Mouse (Mus musculus) ES-Bruce4 (cell line): ENCODE data around the gene Zc3h15. TPM values are rescaled to one million over a fixed set of nuclear protein-coding genes. Genes with fewer than 3 reads are reported as not detected.
"Not testable (repeated sequence)": the region's sequence is repeated elsewhere in the genome, so short reads cannot be mapped to it uniquely, and the experiment has no call there.

ENCODE experiments used
- H3K27ac ChIP-seq: 2 replicates; pipeline ENCODE4 v1.5.1; 2012; ENCODE audit warnings: low read length, inconsistent platforms; ENCODE audit not compliant: insufficient read depth
- H3K27me3 ChIP-seq: 2 replicates; pipeline ENCODE4 v1.6.1; 2012; ENCODE audit warnings: mild to moderate bottlenecking, low read length, inconsistent platforms; ENCODE audit not compliant: control insufficient read depth, poor library complexity, insufficient read depth, severe bottlenecking
- H3K36me3 ChIP-seq: 2 replicates; pipeline ENCODE4 v1.6.1; 2012; ENCODE audit warnings: inconsistent platforms, mild to moderate bottlenecking, low read length, moderate library complexity; ENCODE audit not compliant: control insufficient read depth, poor library complexity, insufficient read depth, severe bottlenecking
- H3K4me1 ChIP-seq: one replicate; pipeline ENCODE4 v1.8.1; 2011; ENCODE audit warnings: low read length; ENCODE audit not compliant: control insufficient read depth, insufficient read depth
- H3K4me3 ChIP-seq: 2 replicates; pipeline ENCODE4 v1.5.1; 2011; ENCODE audit warnings: low read depth, mild to moderate bottlenecking, low read length
- H3K9ac ChIP-seq: 2 replicates; pipeline ENCODE4 v1.6.1; 2012; ENCODE audit warnings: low read depth, mild to moderate bottlenecking, inconsistent platforms; ENCODE audit not compliant: poor library complexity, severe bottlenecking
- H3K9me3 ChIP-seq: replicated peaks from 2 replicates; pipeline ENCODE4 v1.6.1; 2012; ENCODE audit warnings: mild to moderate bottlenecking, low read length, inconsistent platforms; ENCODE audit not compliant: control insufficient read depth, poor library complexity, insufficient read depth, severe bottlenecking
- CTCF ChIP-seq: IDR thresholded peaks from one replicate; pipeline ENCODE4 v1.8.1; 2011; ENCODE audit warnings: low read depth, low read length
- EP300 ChIP-seq: IDR thresholded peaks from 2 replicates; pipeline ENCODE4 v1.6.1; 2011; ENCODE audit warnings: low read depth, low read length; ENCODE audit not compliant: insufficient read depth
- POLR2A ChIP-seq: IDR thresholded peaks from one replicate; pipeline ENCODE4 v1.8.1; 2011; ENCODE audit warnings: low read length; ENCODE audit not compliant: insufficient read depth
- polyA plus RNA-seq: library from polyadenylated mRNA; stranded (reverse); fragments of >200 nt; gene quantifications from 2 replicates; pipeline ENCODE4 v1.2.4, GENCODE M21; 2011; ENCODE audit warnings: low read depth; ENCODE audit not compliant: missing spikeins, insufficient read depth, insufficient read length

Zc3h15 gene
- polyA plus RNA-seq, 1 experiment = 191 TPM

DNA sequence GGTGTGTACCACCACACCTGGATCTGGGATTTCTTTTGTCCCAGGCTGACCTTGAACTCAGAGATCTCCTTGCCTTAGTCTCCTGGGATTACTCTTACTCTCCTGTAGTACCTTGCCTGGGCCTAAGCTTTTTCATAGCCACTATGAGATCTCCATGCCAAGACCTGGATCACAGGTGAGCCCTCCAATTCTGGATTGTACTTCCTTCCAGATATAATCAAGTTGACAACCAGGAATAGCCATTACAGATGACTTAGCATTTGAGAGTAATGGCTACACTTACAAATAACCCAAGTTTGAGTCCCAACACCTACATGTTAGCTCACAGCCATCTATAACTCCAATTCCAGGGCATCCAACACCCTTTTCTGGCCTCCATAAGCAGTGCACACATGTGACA lies 8.4 kb downstream of the Zc3h15 start:
- H3K36me3 ChIP-seq = peaks cover 15% of the 10 kb centered on the region
- no peaks in the 10 kb centered on the region for H3K9me3 ChIP-seq
- H3K27ac ChIP-seq = no peak overlapping the region; the same call in 1 of the 2 replicates
- no peaks in the 10 kb centered on the region for H3K4me1 ChIP-seq
- H3K4me3 ChIP-seq = no peak overlapping the region
- no peak overlapping the region for H3K9ac ChIP-seq
- H3K27me3 ChIP-seq = no peaks in the 10 kb centered on the region
- TF ChIP-seq POLR2A = no peak
- TF ChIP-seq EP300 = no peak
- no peak for TF ChIP-seq CTCF

DNA sequence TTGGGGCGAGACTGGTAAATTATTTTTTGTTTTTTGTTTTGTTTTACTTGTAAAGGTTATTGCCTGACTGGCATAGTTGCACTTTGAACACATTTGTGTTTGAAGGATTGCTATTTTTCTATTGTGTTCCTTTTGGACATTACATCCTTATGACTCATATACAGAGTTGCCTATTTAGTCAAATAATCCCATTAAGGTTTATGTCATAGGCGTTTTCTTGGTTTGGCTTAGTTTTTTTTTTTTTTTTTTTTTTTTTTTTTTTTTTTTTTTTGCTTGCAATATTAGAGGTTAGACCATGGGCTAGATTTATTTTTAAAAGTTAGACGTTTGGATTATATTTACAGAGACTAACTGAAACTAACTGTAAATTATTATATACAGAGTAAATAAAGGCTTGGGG lies 15.0 kb downstream of the Zc3h15 start:
- H3K4me3 ChIP-seq = no peak overlapping the region
- H3K4me1 ChIP-seq = no peaks in the 10 kb centered on the region
- H3K9ac ChIP-seq = no peak overlapping the region
- H3K36me3 ChIP-seq = peaks cover 43% of the 10 kb centered on the region
- no peaks in the 10 kb centered on the region for H3K27me3 ChIP-seq
- H3K27ac ChIP-seq = no peak overlapping the region
- TF ChIP-seq CTCF = no peak
- no peak for TF ChIP-seq POLR2A
- no peak for TF ChIP-seq EP300
- no peaks in the 10 kb centered on the region for H3K9me3 ChIP-seq

DNA sequence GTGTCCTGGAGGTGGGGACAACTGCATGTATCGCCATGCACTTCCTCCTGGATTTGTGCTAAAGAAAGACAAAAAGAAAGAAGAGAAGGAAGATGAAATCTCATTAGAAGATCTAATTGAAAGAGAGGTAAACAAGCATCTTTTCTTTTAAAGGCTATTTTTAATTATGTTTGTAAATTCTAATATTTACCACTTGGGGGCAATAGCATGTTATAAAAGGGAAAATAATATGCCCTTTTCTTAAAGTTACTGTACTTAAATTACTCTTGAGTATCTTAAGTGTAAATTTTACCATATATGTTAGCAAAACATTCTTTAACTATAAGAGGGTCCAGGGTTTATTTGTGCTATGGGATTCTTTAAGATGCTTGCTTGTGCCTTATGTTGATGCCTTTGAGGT lies 15.9 kb downstream of the Zc3h15 start:
- TF ChIP-seq CTCF (no peak), EP300 (no peak), POLR2A (no peak)
- no peaks in the 10 kb centered on the region for H3K9me3 ChIP-seq
- H3K4me3 ChIP-seq = no peak overlapping the region
- no peak overlapping the region for H3K27ac ChIP-seq
- H3K36me3 ChIP-seq = peaks cover 41% of the 10 kb centered on the region
- H3K4me1 ChIP-seq = no peaks in the 10 kb centered on the region
- no peaks in the 10 kb centered on the region for H3K27me3 ChIP-seq
- H3K9ac ChIP-seq = no peak overlapping the region

DNA sequence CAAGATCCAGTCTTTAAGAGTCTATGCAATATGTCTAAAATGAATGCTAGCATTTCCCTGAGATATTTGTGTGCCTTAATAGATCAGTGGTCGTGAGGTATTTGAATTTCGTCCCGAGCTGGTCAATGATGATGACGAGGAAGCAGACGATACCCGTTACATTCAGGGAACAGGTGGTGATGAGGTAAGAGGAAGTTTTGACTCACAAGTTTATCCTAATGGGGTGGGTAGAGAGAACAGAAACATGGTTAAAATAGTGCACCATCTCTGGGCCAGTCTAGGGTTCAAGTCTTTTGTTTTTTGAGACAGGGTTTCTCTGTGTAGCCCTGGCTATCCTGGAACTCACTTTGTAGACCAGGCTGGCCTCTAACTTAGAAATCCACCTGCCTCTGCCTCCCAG lies 17.1 kb downstream of the Zc3h15 start:
- Histone ChIP-seq H3K36me3 (peaks cover 37% of the 10 kb centered on the region), H3K27me3 (no peaks in the 10 kb centered on the region), H3K4me3 (no peak overlapping the region), H3K27ac (no peak overlapping the region), H3K4me1 (no peaks in the 10 kb centered on the region), H3K9ac (no peak overlapping the region), H3K9me3 (no peaks in the 10 kb centered on the region)
- no peak for TF ChIP-seq POLR2A
- no peak for TF ChIP-seq CTCF
- TF ChIP-seq EP300 = no peak

DNA sequence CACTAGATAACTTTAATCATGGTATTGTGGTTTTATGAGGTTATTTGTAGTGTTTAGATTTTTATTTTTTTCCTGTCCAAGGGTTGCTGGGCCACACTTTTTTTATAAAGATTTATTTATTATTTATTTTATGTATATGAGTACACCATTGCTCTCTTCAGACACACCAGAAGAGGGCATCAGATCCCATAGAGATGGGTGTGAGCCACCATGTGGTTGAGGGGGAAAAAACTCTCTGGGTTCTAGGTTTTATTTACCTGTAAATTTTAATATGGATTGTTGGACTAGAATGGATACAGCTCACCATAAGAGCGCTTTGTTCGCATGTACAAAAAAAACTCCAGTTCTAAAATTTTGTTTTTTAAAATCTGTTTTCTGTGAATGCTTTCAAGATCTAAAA lies 20.8 kb downstream of the Zc3h15 start:
- not testable (repeated sequence) for H3K9me3 ChIP-seq, H3K27ac ChIP-seq, H3K4me1 ChIP-seq, H3K27me3 ChIP-seq, H3K9ac ChIP-seq, H3K4me3 ChIP-seq
- H3K36me3 ChIP-seq = peaks cover 25% of the 10 kb centered on the region

DNA sequence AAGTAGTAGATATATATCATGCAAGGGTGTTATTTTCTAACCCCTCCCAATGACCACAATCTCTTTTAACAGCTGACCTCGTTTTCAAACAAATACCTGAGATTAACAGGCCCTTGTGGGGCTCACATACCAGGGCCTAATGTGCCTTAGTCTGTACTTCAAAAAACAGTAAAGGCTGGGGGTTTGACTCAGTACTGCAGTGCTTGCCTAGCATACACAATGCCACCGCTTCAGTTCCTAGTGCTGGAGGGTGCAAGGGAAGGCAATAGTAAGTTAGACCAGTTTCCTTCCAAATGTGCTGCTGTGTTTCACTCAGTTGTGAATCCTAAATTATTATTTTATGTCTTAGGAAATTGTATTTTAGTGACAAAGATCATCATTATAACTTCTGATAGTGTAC lies 23.2 kb downstream of the Zc3h15 start:
- no peak overlapping the region for H3K4me3 ChIP-seq
- H3K36me3 ChIP-seq = peaks cover 12% of the 10 kb centered on the region
- no peak overlapping the region for H3K9ac ChIP-seq
- no peaks in the 10 kb centered on the region for H3K27me3 ChIP-seq
- H3K27ac ChIP-seq = no peak overlapping the region
- no peaks in the 10 kb centered on the region for H3K9me3 ChIP-seq
- TF ChIP-seq CTCF = no peak
- no peak for TF ChIP-seq EP300
- TF ChIP-seq POLR2A = no peak
- H3K4me1 ChIP-seq = no peaks in the 10 kb centered on the region

DNA sequence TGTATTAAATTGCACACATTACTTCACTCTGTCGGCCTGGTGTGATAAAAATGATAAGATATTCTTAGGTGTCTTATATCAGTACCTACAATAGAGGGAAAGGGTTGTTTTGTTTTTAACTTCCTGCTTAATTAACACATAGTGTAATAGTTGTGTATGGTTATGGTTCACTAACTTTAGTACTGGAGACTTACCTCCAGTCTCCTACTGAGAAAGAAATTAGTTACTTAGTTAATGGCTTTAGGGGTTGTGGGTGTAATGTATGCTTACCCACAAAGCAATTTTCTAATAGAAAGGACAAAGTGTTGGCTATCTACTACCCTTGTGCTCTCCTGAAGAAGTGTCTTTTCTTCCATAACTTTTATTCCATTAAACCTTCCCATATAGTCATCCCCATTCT lies 23.8 kb downstream of the Zc3h15 start:
- H3K36me3 ChIP-seq = peaks cover 7% of the 10 kb centered on the region
- no peaks in the 10 kb centered on the region for H3K27me3 ChIP-seq
- H3K9ac ChIP-seq = no peak overlapping the region
- H3K27ac ChIP-seq = no peak overlapping the region
- H3K4me1 ChIP-seq = no peaks in the 10 kb centered on the region
- no peak overlapping the region for H3K4me3 ChIP-seq
- TF ChIP-seq EP300 (no peak), POLR2A (no peak), CTCF (no peak)
- no peaks in the 10 kb centered on the region for H3K9me3 ChIP-seq
